Mouse (Mus musculus) MEL (cell line): ENCODE results near the gene Vgll1. TPM values are rescaled to one million over a fixed set of nuclear protein-coding genes. Genes with fewer than 3 reads are reported as not detected.

Source experiments
- DNase-seq: peaks from one replicate; pipeline ENCODE4 v3.0.0; 2011; ENCODE audit warnings: low read depth, low spot score
- H3K27ac ChIP-seq: 2 replicates; pipeline ENCODE4 v1.5.1; 2012; ENCODE audit warnings: low read depth, mild to moderate bottlenecking, control low read depth, low read length, moderate library complexity; ENCODE audit not compliant: control insufficient read depth
- H3K27me3 ChIP-seq, 2 experiments: fragments of 150-350 bp in 1 of 2; sonication (generic) in 1 of 2; 2 replicates each; pipeline ENCODE4 v1.6.1; 2012; ENCODE audit warnings: low read length in 2 of 2, mild to moderate bottlenecking in 2 of 2, improper control_type of control experiment in 1 of 2, moderate library complexity in 1 of 2; ENCODE audit not compliant: insufficient read depth in 2 of 2, control insufficient read depth in 1 of 2
- H3K36me3 ChIP-seq, 2 experiments: 2 replicates each; pipeline ENCODE4 v1.6.1; 2012 to 2014; ENCODE audit warnings: low read length in 2 of 2, improper control_type of control experiment in 1 of 2, inconsistent platforms in 1 of 2, mild to moderate bottlenecking in 1 of 2; ENCODE audit not compliant: insufficient read depth in 2 of 2, control insufficient read depth in 1 of 2
- H3K4me1 ChIP-seq, 2 experiments: fragments of 150-350 bp in 1 of 2; sonication (generic) in 1 of 2; 2 replicates each; pipeline ENCODE4 v1.6.1; 2012; ENCODE audit warnings: low read length in 2 of 2, improper control_type of control experiment in 1 of 2, mild to moderate bottlenecking in 1 of 2; ENCODE audit not compliant: insufficient read depth in 2 of 2, control insufficient read depth in 1 of 2
- H3K4me3 ChIP-seq, 2 experiments: fragments of 150-350 bp in 1 of 2; sonication (generic) in 1 of 2; 2 replicates each; pipeline ENCODE4 v1.5.1; 2012; ENCODE audit warnings: low read depth in 2 of 2, low read length in 2 of 2, mild to moderate bottlenecking in 2 of 2, moderate library complexity in 2 of 2, control low read depth in 1 of 2, improper control_type of control experiment in 1 of 2; ENCODE audit not compliant: control insufficient read depth in 1 of 2, insufficient read depth in 1 of 2
- H3K79me2 ChIP-seq: 2 replicates; pipeline ENCODE4 v1.6.1; 2012; ENCODE audit warnings: mild to moderate bottlenecking, low read length, moderate library complexity; ENCODE audit not compliant: control insufficient read depth, poor library complexity, insufficient read depth
- H3K9ac ChIP-seq: 2 replicates; pipeline ENCODE4 v1.6.1; 2012; ENCODE audit warnings: low read depth, mild to moderate bottlenecking, control low read depth, low read length, moderate library complexity; ENCODE audit not compliant: control insufficient read depth, poor library complexity, severe bottlenecking
- H3K9me3 ChIP-seq: fragments of 150-350 bp; sonication (generic); replicated peaks from 2 replicates; pipeline ENCODE4 v1.6.1; 2012; ENCODE audit warnings: mild to moderate bottlenecking, low read length, improper control_type of control experiment, moderate library complexity; ENCODE audit not compliant: insufficient read depth
- CHD1 ChIP-seq: IDR thresholded peaks from 2 replicates; pipeline ENCODE4 v1.6.1; 2012; ENCODE audit warnings: low read depth, mild to moderate bottlenecking, inconsistent platforms, low read length, improper control_type of control experiment
- CHD2 ChIP-seq: IDR thresholded peaks from 2 replicates; pipeline ENCODE4 v1.6.1; 2011; ENCODE audit warnings: low read length, improper control_type of control experiment
- CTCF ChIP-seq, 3 experiments: IDR thresholded peaks in 2 of 3; conservative IDR thresholded peaks in 1 of 3; 2 replicates each; pipeline ENCODE4 v1.5.1; 2011 to 2012; ENCODE audit warnings: low read length in 3 of 3, low read depth in 2 of 3, mild to moderate bottlenecking in 2 of 3, improper control_type of control experiment in 1 of 3, inconsistent platforms in 1 of 3, mixed read lengths in 1 of 3, moderate library complexity in 1 of 3; ENCODE audit not compliant: control insufficient read depth in 1 of 3, insufficient read depth in 1 of 3, poor library complexity in 1 of 3, severe bottlenecking in 1 of 3
- E2F4 ChIP-seq: IDR thresholded peaks from 2 replicates; pipeline ENCODE4 v1.6.1; 2011; ENCODE audit warnings: low read depth, low read length, improper control_type of control experiment, borderline replicate concordance
- ELF1 ChIP-seq: IDR thresholded peaks from 2 replicates; pipeline ENCODE4 v1.6.1; 2014; ENCODE audit warnings: low read depth, mild to moderate bottlenecking, inconsistent platforms, low read length, improper control_type of control experiment, moderate library complexity
- ETS1 ChIP-seq: IDR thresholded peaks from 2 replicates; pipeline ENCODE4 v1.6.1; 2012; ENCODE audit warnings: low read depth, mild to moderate bottlenecking, inconsistent platforms, low read length, improper control_type of control experiment, moderate library complexity
- GABPA ChIP-seq: IDR thresholded peaks from 2 replicates; pipeline ENCODE4 v1.6.1; 2012; ENCODE audit warnings: low read depth, mild to moderate bottlenecking, inconsistent platforms, low read length, improper control_type of control experiment, moderate library complexity
- GATA1 ChIP-seq: IDR thresholded peaks from 2 replicates; pipeline ENCODE4 v1.6.1; 2011; ENCODE audit warnings: low read depth, low read length, improper control_type of control experiment
- MAFK ChIP-seq: IDR thresholded peaks from 2 replicates; pipeline ENCODE4 v1.6.1; 2011; ENCODE audit warnings: low read depth, mild to moderate bottlenecking, low read length, improper control_type of control experiment, borderline replicate concordance
- MEF2A ChIP-seq: IDR thresholded peaks from 2 replicates; pipeline ENCODE4 v1.6.1; 2014; ENCODE audit warnings: low read depth, mild to moderate bottlenecking, inconsistent platforms, low read length, improper control_type of control experiment; ENCODE audit not compliant: poor library complexity, insufficient replicate concordance, severe bottlenecking; ENCODE audit errors: extremely low read depth
- MXI1 ChIP-seq: IDR thresholded peaks from 2 replicates; pipeline ENCODE4 v1.6.1; 2011; ENCODE audit warnings: mild to moderate bottlenecking, low read depth, low read length, improper control_type of control experiment
- MYB ChIP-seq: IDR thresholded peaks from 2 replicates; pipeline ENCODE4 v1.6.1; 2011; ENCODE audit warnings: mild to moderate bottlenecking, low read depth, low read length, improper control_type of control experiment
- MYC ChIP-seq: IDR thresholded peaks from 2 replicates; pipeline ENCODE4 v1.6.1; 2011; ENCODE audit warnings: low read depth, mild to moderate bottlenecking, low read length, improper control_type of control experiment, moderate library complexity
- POLR2A ChIP-seq, 2 experiments: IDR thresholded peaks; 2 replicates each; pipeline ENCODE4 v1.6.1; 2011 to 2012; ENCODE audit warnings: low read length in 2 of 2, mild to moderate bottlenecking in 2 of 2, control low read depth in 1 of 2, improper control_type of control experiment in 1 of 2, low read depth in 1 of 2, moderate library complexity in 1 of 2; ENCODE audit not compliant: control insufficient read depth in 1 of 2, insufficient read depth in 1 of 2, poor library complexity in 1 of 2
- POLR2AphosphoS2 ChIP-seq: IDR thresholded peaks from 2 replicates; pipeline ENCODE4 v1.6.1; 2011; ENCODE audit warnings: low read length, improper control_type of control experiment
- POLR2AphosphoS5 ChIP-seq: IDR thresholded peaks from 2 replicates; pipeline ENCODE4 v1.6.1; 2012; ENCODE audit warnings: low read depth, borderline replicate concordance, mild to moderate bottlenecking, inconsistent platforms, low read length, moderate library complexity, mixed read lengths
- RAD21 ChIP-seq: IDR thresholded peaks from 2 replicates; pipeline ENCODE4 v1.6.1; 2011; ENCODE audit warnings: mild to moderate bottlenecking, low read depth, low read length, improper control_type of control experiment
- RCOR1 ChIP-seq: IDR thresholded peaks from 2 replicates; pipeline ENCODE4 v1.6.1; 2012; ENCODE audit warnings: low read depth, mild to moderate bottlenecking, inconsistent platforms, low read length, improper control_type of control experiment
- SMC3 ChIP-seq: IDR thresholded peaks from 2 replicates; pipeline ENCODE4 v1.6.1; 2011; ENCODE audit warnings: low read depth, low read length, improper control_type of control experiment
- TAL1 ChIP-seq: IDR thresholded peaks from 2 replicates; pipeline ENCODE4 v1.6.1; 2012; ENCODE audit warnings: mild to moderate bottlenecking, inconsistent platforms, low read length, moderate library complexity, mixed read lengths
- TCF12 ChIP-seq: IDR thresholded peaks from 2 replicates; pipeline ENCODE4 v1.6.1; 2014; ENCODE audit warnings: low read depth, mild to moderate bottlenecking, inconsistent platforms, low read length, improper control_type of control experiment, moderate library complexity
- UBTF ChIP-seq: IDR thresholded peaks from 2 replicates; pipeline ENCODE4 v1.6.1; 2012; ENCODE audit warnings: low read depth, mild to moderate bottlenecking, inconsistent platforms, low read length, improper control_type of control experiment, moderate library complexity, borderline replicate concordance; ENCODE audit not compliant: insufficient read depth
- USF1 ChIP-seq: IDR thresholded peaks from 2 replicates; pipeline ENCODE4 v1.6.1; 2014; ENCODE audit warnings: low read depth, mild to moderate bottlenecking, inconsistent platforms, low read length, improper control_type of control experiment, moderate library complexity
- USF2 ChIP-seq, 2 experiments: IDR thresholded peaks; 2 replicates each; pipeline ENCODE4 v1.6.1; 2011 to 2012; ENCODE audit warnings: improper control_type of control experiment in 2 of 2, low read length in 2 of 2, borderline replicate concordance in 1 of 2, inconsistent platforms in 1 of 2, low read depth in 1 of 2, mild to moderate bottlenecking in 1 of 2; ENCODE audit not compliant: insufficient read depth in 1 of 2
- ZC3H11A ChIP-seq: IDR thresholded peaks from 2 replicates; pipeline ENCODE4 v1.6.1; 2012; ENCODE audit warnings: low read depth, mild to moderate bottlenecking, inconsistent platforms, low read length, improper control_type of control experiment
- ZMIZ1 ChIP-seq: IDR thresholded peaks from 2 replicates; pipeline ENCODE4 v1.6.1; 2012; ENCODE audit warnings: low read depth, mild to moderate bottlenecking, inconsistent platforms, low read length, improper control_type of control experiment, moderate library complexity
- polyA plus RNA-seq, 2 experiments: library from polyadenylated mRNA; stranded (reverse) in 1 of 2; unstranded in 1 of 2; fragments of >175 nt in 1 of 2; fragments of >200 nt in 1 of 2; gene quantifications; 2 replicates each; pipeline versions ENCODE4 v1.2.1 to v1.2.4; 2012; ENCODE audit warnings: low replicate concordance in 2 of 2, low read depth in 1 of 2; ENCODE audit not compliant: insufficient read length in 2 of 2, insufficient read depth in 1 of 2, missing spikeins in 1 of 2
- total RNA-seq: library from RNA; depleted of rRNA; stranded (reverse); fragments of 300-350 nt; gene quantifications from 2 replicates; pipeline ENCODE4 v1.2.3, GENCODE M21; 2012

Vgll1 gene
- total and polyA plus RNA-seq, 3 experiments, result not detected

- TF ChIP-seq MEF2A (no peak), USF2 (IDR thresholded peaks at IDR 0.05; ENCODE audit: borderline replicate concordance in 1 of 2, insufficient read depth in 1 of 2, low read depth in 1 of 2, low read length in 2 of 2) (no peak)
Observed at GRCm38 (mm10) chrX:57103415-57103814, 15.5 kb downstream of the Vgll1 start (continued).

- H3K27me3 ChIP-seq, result no peaks in the 10 kb centered on the region
- no peak overlapping the region for H3K27ac ChIP-seq
- no peak for TF ChIP-seq SMC3
- no peak for TF ChIP-seq TAL1
- TF ChIP-seq GATA1, result no peak
- TF ChIP-seq ETS1, result no peak
- no peak for TF ChIP-seq MXI1
- TF ChIP-seq ZMIZ1, result no peak
- no peak for TF ChIP-seq MYC
- TF ChIP-seq POLR2A (IDR thresholded peaks at IDR 0.05; ENCODE audit: control insufficient read depth in 1 of 2, insufficient read depth in 1 of 2, low read depth in 1 of 2, low read length in 2 of 2, poor library complexity in 1 of 2), result no peak
- TF ChIP-seq POLR2AphosphoS2, result no peak
- TF ChIP-seq MAFK, result no peak
- TF ChIP-seq RCOR1, result no peak
- TF ChIP-seq CHD1, result no peak
- TF ChIP-seq ELF1, result no peak
- no peak for TF ChIP-seq CTCF (IDR thresholded peaks at IDR 0.05 in 2 of 3, conservative IDR thresholded peaks at IDR 0.05 in 1 of 3; ENCODE audit: control insufficient read depth in 1 of 3, insufficient read depth in 1 of 3, low read depth in 2 of 3, low read length in 3 of 3, poor library complexity in 1 of 3, severe bottlenecking in 1 of 3)
- TF ChIP-seq MYB, result no peak
- TF ChIP-seq, all 39 proteins: peak for 0
- DNase-seq, result no peak
- no peaks in the 10 kb centered on the region for H3K9me3 ChIP-seq
- H3K9ac ChIP-seq, result no peak overlapping the region
- H3K79me2 ChIP-seq, result no peaks in the 10 kb centered on the region
- H3K4me3 ChIP-seq, result no peak overlapping the region
- H3K36me3 ChIP-seq, result no peaks in the 10 kb centered on the region
- H3K4me1 ChIP-seq, result no peaks in the 10 kb centered on the region
Observed at GRCm38 (mm10) chrX:57106956-57107355, 19.1 kb downstream of the Vgll1 start.

GRCm38 (mm10) chrX:57118143-57118542 is 30.2 kb downstream of the Vgll1 start:
- no peaks in the 10 kb centered on the region for H3K9me3 ChIP-seq
- H3K27me3 ChIP-seq, result no peaks in the 10 kb centered on the region
- H3K9ac ChIP-seq, result no peak overlapping the region
- no peak overlapping the region for H3K27ac ChIP-seq
- no peak for DNase-seq
- H3K4me3 ChIP-seq, result no peak overlapping the region
- H3K4me1 ChIP-seq, result no peaks in the 10 kb centered on the region
- H3K36me3 ChIP-seq, result no peaks in the 10 kb centered on the region
- H3K79me2 ChIP-seq, result no peaks in the 10 kb centered on the region
- TF ChIP-seq UBTF, result no peak
- TF ChIP-seq CTCF (IDR thresholded peaks at IDR 0.05 in 2 of 3, conservative IDR thresholded peaks at IDR 0.05 in 1 of 3; ENCODE audit: control insufficient read depth in 1 of 3, insufficient read depth in 1 of 3, low read depth in 2 of 3, low read length in 3 of 3, poor library complexity in 1 of 3, severe bottlenecking in 1 of 3), result no peak
- no peak for TF ChIP-seq TAL1
- no peak for TF ChIP-seq GABPA
- no peak for TF ChIP-seq ZC3H11A
- TF ChIP-seq POLR2AphosphoS5, result no peak
- no peak for TF ChIP-seq E2F4
- no peak for TF ChIP-seq RAD21
- no peak for TF ChIP-seq ELF1
- TF ChIP-seq MAFK, result no peak
- TF ChIP-seq USF1, result no peak
- no peak for TF ChIP-seq CHD2
- no peak for TF ChIP-seq ZMIZ1
- no peak for TF ChIP-seq GATA1
- no peak for TF ChIP-seq TCF12
- no peak for TF ChIP-seq POLR2A (IDR thresholded peaks at IDR 0.05; ENCODE audit: control insufficient read depth in 1 of 2, insufficient read depth in 1 of 2, low read depth in 1 of 2, low read length in 2 of 2, poor library complexity in 1 of 2)
- TF ChIP-seq ETS1, result no peak
- TF ChIP-seq MXI1, result no peak
